ENCODE assay signal across 9 mouse cellular contexts in the genomic region with DNA sequence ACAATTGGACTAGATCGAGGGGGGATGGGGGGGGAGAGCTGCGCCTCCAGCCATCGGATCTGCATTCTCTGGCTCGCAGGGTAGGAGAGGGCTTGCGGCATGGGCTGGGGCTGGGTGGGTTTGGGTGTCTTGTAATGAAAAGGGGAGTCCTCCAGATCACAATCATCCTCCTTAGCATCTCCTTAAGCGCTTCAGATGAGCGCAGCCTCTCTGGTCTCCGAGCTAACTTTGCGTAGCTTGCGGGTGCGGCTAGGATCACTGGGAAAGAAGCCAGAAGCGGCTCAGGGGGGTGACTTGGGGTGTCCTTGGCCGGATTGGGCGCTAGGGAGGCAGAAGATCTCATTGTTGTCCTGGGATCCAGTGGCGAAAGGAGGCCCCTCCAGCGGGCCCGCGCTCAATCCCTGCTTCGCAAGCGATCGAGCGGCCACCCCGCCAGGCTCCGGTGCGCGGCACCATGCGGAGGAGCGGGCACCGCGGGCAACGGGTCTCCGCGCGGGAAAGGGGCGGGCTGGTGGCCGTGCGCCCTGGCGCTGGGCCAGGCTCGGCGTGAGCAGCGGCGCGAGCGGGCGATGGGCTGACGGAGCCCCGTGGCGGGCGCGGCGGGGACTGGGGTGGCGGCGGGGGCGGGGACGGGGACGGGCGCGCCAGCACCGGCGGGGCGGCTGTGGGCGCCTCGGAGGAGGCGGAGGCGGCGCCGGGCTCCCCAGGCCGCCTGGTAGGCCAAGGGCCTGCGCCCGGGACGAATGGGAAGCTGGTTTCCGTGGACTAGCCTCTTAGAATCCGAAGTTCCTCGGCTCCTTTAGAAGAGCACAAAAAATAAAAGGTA.
DNase-seq lines count a peak whose midpoint lies in the region; ATAC-seq and TF ChIP-seq lines count a peak whose summit lies in the region.
"Had no signal": no experiment of that assay in that cellular context is flagged by ENCODE, and none has a peak within 500 bp of the region (broad histone marks: within the 10 kb centered on the region; RNA-seq: fewer than 3 reads in every experiment).

No protein-coding gene starts in this region.

- no peak for TF ChIP-seq POLR2A in spleen, adult 2 months (IDR thresholded peaks at IDR 0.05; ENCODE audit: low read depth, low read length)

- no peak for TF ChIP-seq CTCF in spleen, adult 2 months (IDR thresholded peaks at IDR 0.05; ENCODE audit: extremely low read depth, insufficient read depth, insufficient read length, insufficient replicate concordance)
- TF ChIP-seq CTCF in midbrain, postnatal 0 days (IDR thresholded peaks at IDR 0.05): no peak

- no peak for DNase-seq in spleen, adult 2 months (ENCODE audit: low read depth in 1 of 2, low spot score in 2 of 2)
- DNase-seq in spleen, postnatal 36 days (ENCODE audit: low spot score in 2 of 2): no peak
- DNase-seq in embryonic facial prominence, embryonic 14.5 days (ENCODE audit: low spot score): peak; percentile 81
- peak; percentile 77 for DNase-seq in heart, embryonic 10.5 days (ENCODE audit: low spot score)
- DNase-seq in midbrain, postnatal 0 days (ENCODE audit: low spot score): peak; percentile 78
- DNase-seq in testis, postnatal 14 days (ENCODE audit: low spot score): peak; percentile 27

- peak overlapping the region; percentile 74 for H3K4me2 ChIP-seq in embryonic facial prominence, embryonic 14.5 days (ENCODE audit: low read depth, low read length)
- peak overlapping the region; percentile 86 for H3K4me2 ChIP-seq in kidney, embryonic 14.5 days (replicated peaks; ENCODE audit: low read depth, low read length)
- peak overlapping the region; percentile 67 for H3K4me2 ChIP-seq in liver, embryonic 12.5 days
- H3K4me2 ChIP-seq in midbrain, postnatal 0 days (ENCODE audit: low read depth, low read length, poor library complexity, severe bottlenecking): peak overlapping the region; percentile 84

- H3K4me1 ChIP-seq in spleen, adult 2 months (ENCODE audit: control insufficient read depth, insufficient read depth, insufficient read length): no peaks in the 10 kb centered on the region; the same call in 1 of the 2 replicates
- H3K4me1 ChIP-seq in embryonic facial prominence, embryonic 14.5 days (ENCODE audit: control insufficient read depth, insufficient read depth, low read length): peaks cover 31% of the 10 kb centered on the region
- H3K4me1 ChIP-seq in heart, embryonic 10.5 days: peaks cover 18% of the 10 kb centered on the region
- peaks cover 14% of the 10 kb centered on the region; the same call in 1 of the 2 replicates for H3K4me1 ChIP-seq in kidney, embryonic 14.5 days (ENCODE audit: control insufficient read depth, insufficient read depth, low read length)
- no peaks in the 10 kb centered on the region for H3K4me1 ChIP-seq in liver, embryonic 12.5 days
- H3K4me1 ChIP-seq in midbrain, postnatal 0 days (ENCODE audit: insufficient read depth, low read length): peaks cover 15% of the 10 kb centered on the region

- H3K4me3 ChIP-seq in spleen, adult 2 months (ENCODE audit: extremely low read depth, insufficient read depth, insufficient read length): peak overlapping the region; percentile 45; the same call in 1 of the 2 replicates
- peak overlapping the region; percentile 70 for H3K4me3 ChIP-seq in embryonic facial prominence, embryonic 14.5 days (ENCODE audit: low read depth, low read length)
- H3K4me3 ChIP-seq in heart, embryonic 10.5 days: peak overlapping the region; percentile 89
- peak overlapping the region; percentile 71 for H3K4me3 ChIP-seq in kidney, embryonic 14.5 days (ENCODE audit: low read length)
- H3K4me3 ChIP-seq in liver, embryonic 12.5 days: peak overlapping the region; percentile 56
- peak overlapping the region; percentile 78 for H3K4me3 ChIP-seq in midbrain, postnatal 0 days (ENCODE audit: low read depth, low read length)

- H3K27me3 ChIP-seq in spleen, adult 2 months (ENCODE audit: control insufficient read depth, insufficient read depth, low read length): peaks cover 10% of the 10 kb centered on the region
- no peaks in the 10 kb centered on the region for H3K27me3 ChIP-seq in embryonic facial prominence, embryonic 14.5 days (replicated peaks; ENCODE audit: control insufficient read depth, insufficient read depth, low read length)
- no peaks in the 10 kb centered on the region for H3K27me3 ChIP-seq in heart, embryonic 10.5 days (ENCODE audit: insufficient read depth, poor library complexity, severe bottlenecking)
- H3K27me3 ChIP-seq in kidney, embryonic 14.5 days (ENCODE audit: control insufficient read depth, insufficient read depth, low read length): no peaks in the 10 kb centered on the region
- H3K27me3 ChIP-seq in liver, embryonic 12.5 days (replicated peaks): peaks cover 59% of the 10 kb centered on the region
- no peaks in the 10 kb centered on the region for H3K27me3 ChIP-seq in midbrain, postnatal 0 days (ENCODE audit: insufficient read depth, low read length)
- H3K27me3 ChIP-seq: CH12.LX had no signal

- peak; percentile 84 for ATAC-seq in embryonic facial prominence, embryonic 14.5 days (ENCODE audit: low read depth)
- ATAC-seq in kidney, embryonic 14.5 days (ENCODE audit: low FRiP score, low TSS enrichment): peak; percentile 71
- no peak for ATAC-seq in liver, embryonic 12.5 days
- peak; percentile 71 for ATAC-seq in midbrain, postnatal 0 days (ENCODE audit: low FRiP score)

- H3K27ac ChIP-seq in spleen, adult 2 months (ENCODE audit: insufficient read depth, low read length): no peak overlapping the region
- peak overlapping the region; percentile 96 for H3K27ac ChIP-seq in embryonic facial prominence, embryonic 14.5 days (replicated peaks; ENCODE audit: low read depth, low read length)
- H3K27ac ChIP-seq in heart, embryonic 10.5 days: peak overlapping the region; percentile 96
- peak overlapping the region; percentile 79 for H3K27ac ChIP-seq in kidney, embryonic 14.5 days (ENCODE audit: low read depth, low read length)
- H3K27ac ChIP-seq in liver, embryonic 12.5 days: peak overlapping the region; percentile 45; the same call in 1 of the 2 replicates
- peak overlapping the region; percentile 96 for H3K27ac ChIP-seq in midbrain, postnatal 0 days (ENCODE audit: low read depth, low read length)

- WGBS in spleen, adult 2 months: 4% methylated on average over 65 of the region's 74 CpGs
- WGBS in embryonic facial prominence, embryonic 14.5 days: 1% methylated on average over 35 of the region's 74 CpGs
- under 1% methylated on average over 73 of the region's 74 CpGs for WGBS in heart, embryonic 10.5 days
- WGBS in kidney, embryonic 14.5 days: under 1% methylated on average over 48 of the region's 74 CpGs
- 3% methylated on average over 63 of the region's 74 CpGs for WGBS in liver, embryonic 12.5 days (ENCODE audit: insufficient replicate concordance)
- WGBS in midbrain, postnatal 0 days: 0% methylated on average over 46 of the region's 74 CpGs

- peak overlapping the region; percentile 91 for H3K9ac ChIP-seq in embryonic facial prominence, embryonic 14.5 days (ENCODE audit: low read depth, low read length)
- peak overlapping the region; percentile 90 for H3K9ac ChIP-seq in kidney, embryonic 14.5 days (ENCODE audit: low read depth, low read length)
- H3K9ac ChIP-seq in liver, embryonic 12.5 days: peak overlapping the region; percentile 35; the same call in 1 of the 2 replicates
- H3K9ac ChIP-seq in midbrain, postnatal 0 days (replicated peaks; ENCODE audit: low read length, poor library complexity, severe bottlenecking): peak overlapping the region; percentile 90

- H3K36me3 ChIP-seq in spleen, adult 2 months (ENCODE audit: control insufficient read depth, insufficient read depth, low read length): no peaks in the 10 kb centered on the region
- no peaks in the 10 kb centered on the region for H3K36me3 ChIP-seq in embryonic facial prominence, embryonic 14.5 days (ENCODE audit: control insufficient read depth, insufficient read depth, low read length)
- H3K36me3 ChIP-seq in heart, embryonic 10.5 days: no peaks in the 10 kb centered on the region
- no peaks in the 10 kb centered on the region for H3K36me3 ChIP-seq in kidney, embryonic 14.5 days (ENCODE audit: control insufficient read depth, insufficient read depth, low read length)
- H3K36me3 ChIP-seq in liver, embryonic 12.5 days: no peaks in the 10 kb centered on the region
- no peaks in the 10 kb centered on the region for H3K36me3 ChIP-seq in midbrain, postnatal 0 days (ENCODE audit: insufficient read depth, low read length)

- H3K9me3 ChIP-seq in embryonic facial prominence, embryonic 14.5 days (ENCODE audit: control insufficient read depth, low read length): no peaks in the 10 kb centered on the region
- H3K9me3 ChIP-seq in heart, embryonic 10.5 days: peaks cover 3% of the 10 kb centered on the region; the same call in 1 of the 2 replicates
- no peaks in the 10 kb centered on the region for H3K9me3 ChIP-seq in kidney, embryonic 14.5 days (ENCODE audit: control insufficient read depth, low read length)
- no peaks in the 10 kb centered on the region for H3K9me3 ChIP-seq in liver, embryonic 12.5 days (replicated peaks)
- no peaks in the 10 kb centered on the region for H3K9me3 ChIP-seq in midbrain, postnatal 0 days (ENCODE audit: low read length)

Comparison
In these comparisons a context has a peak if more than half of its experiments do, and no peak if none do; other contexts are left out.
1. DNase-seq: peak in embryonic facial prominence, embryonic 14.5 days (single experiment), heart, embryonic 10.5 days (single experiment), midbrain, postnatal 0 days (single experiment) and testis, postnatal 14 days (single experiment); none in spleen, adult 2 months (0 of 2) and spleen, postnatal 36 days (0 of 2).
2. H3K9ac ChIP-seq: peak in every context shown above with its lines; median percentile 91 in embryonic facial prominence, embryonic 14.5 days; 90 in kidney, embryonic 14.5 days; 90 in midbrain, postnatal 0 days; 35 in liver, embryonic 12.5 days.
3. Peak in every context shown above with its lines, with median percentiles within 50 percentile points of each other: H3K4me3 ChIP-seq and H3K4me2 ChIP-seq.